Mouse (Mus musculus) MEL (cell line): Measurements from ENCODE around the gene Klk14. TPM values are rescaled to one million over a fixed set of nuclear protein-coding genes. Genes with fewer than 3 reads are reported as not detected.
A peak's percentile ranks its signal among the peaks of the same experiment; 100 is the strongest.

ENCODE experiments used
- DNase-seq: peaks from one replicate; pipeline ENCODE4 v3.0.0; 2011; ENCODE audit warnings: low read depth, low spot score
- H3K27ac ChIP-seq: 2 replicates; pipeline ENCODE4 v1.5.1; 2012; ENCODE audit warnings: low read depth, mild to moderate bottlenecking, control low read depth, low read length, moderate library complexity; ENCODE audit not compliant: control insufficient read depth
- H3K27me3 ChIP-seq, 2 experiments: fragments of 150-350 bp in 1 of 2; sonication (generic) in 1 of 2; 2 replicates each; pipeline ENCODE4 v1.6.1; 2012; ENCODE audit warnings: low read length in 2 of 2, mild to moderate bottlenecking in 2 of 2, improper control_type of control experiment in 1 of 2, moderate library complexity in 1 of 2; ENCODE audit not compliant: insufficient read depth in 2 of 2, control insufficient read depth in 1 of 2
- H3K36me3 ChIP-seq, 2 experiments: 2 replicates each; pipeline ENCODE4 v1.6.1; 2012 to 2014; ENCODE audit warnings: low read length in 2 of 2, improper control_type of control experiment in 1 of 2, inconsistent platforms in 1 of 2, mild to moderate bottlenecking in 1 of 2; ENCODE audit not compliant: insufficient read depth in 2 of 2, control insufficient read depth in 1 of 2
- H3K4me1 ChIP-seq, 2 experiments: fragments of 150-350 bp in 1 of 2; sonication (generic) in 1 of 2; 2 replicates each; pipeline ENCODE4 v1.6.1; 2012; ENCODE audit warnings: low read length in 2 of 2, improper control_type of control experiment in 1 of 2, mild to moderate bottlenecking in 1 of 2; ENCODE audit not compliant: insufficient read depth in 2 of 2, control insufficient read depth in 1 of 2
- H3K4me3 ChIP-seq, 2 experiments: fragments of 150-350 bp in 1 of 2; sonication (generic) in 1 of 2; 2 replicates each; pipeline ENCODE4 v1.5.1; 2012; ENCODE audit warnings: low read depth in 2 of 2, low read length in 2 of 2, mild to moderate bottlenecking in 2 of 2, moderate library complexity in 2 of 2, control low read depth in 1 of 2, improper control_type of control experiment in 1 of 2; ENCODE audit not compliant: control insufficient read depth in 1 of 2, insufficient read depth in 1 of 2
- H3K79me2 ChIP-seq: 2 replicates; pipeline ENCODE4 v1.6.1; 2012; ENCODE audit warnings: mild to moderate bottlenecking, low read length, moderate library complexity; ENCODE audit not compliant: control insufficient read depth, poor library complexity, insufficient read depth
- H3K9ac ChIP-seq: 2 replicates; pipeline ENCODE4 v1.6.1; 2012; ENCODE audit warnings: low read depth, mild to moderate bottlenecking, control low read depth, low read length, moderate library complexity; ENCODE audit not compliant: control insufficient read depth, poor library complexity, severe bottlenecking
- H3K9me3 ChIP-seq: fragments of 150-350 bp; sonication (generic); replicated peaks from 2 replicates; pipeline ENCODE4 v1.6.1; 2012; ENCODE audit warnings: mild to moderate bottlenecking, low read length, improper control_type of control experiment, moderate library complexity; ENCODE audit not compliant: insufficient read depth
- BHLHE40 ChIP-seq: IDR thresholded peaks from 2 replicates; pipeline ENCODE4 v1.6.1; 2012; ENCODE audit warnings: low read depth, mild to moderate bottlenecking, inconsistent platforms, low read length, improper control_type of control experiment, borderline replicate concordance
- CTCF ChIP-seq, 3 experiments: IDR thresholded peaks in 2 of 3; conservative IDR thresholded peaks in 1 of 3; 2 replicates each; pipeline ENCODE4 v1.5.1; 2011 to 2012; ENCODE audit warnings: low read length in 3 of 3, low read depth in 2 of 3, mild to moderate bottlenecking in 2 of 3, improper control_type of control experiment in 1 of 3, inconsistent platforms in 1 of 3, mixed read lengths in 1 of 3, moderate library complexity in 1 of 3; ENCODE audit not compliant: control insufficient read depth in 1 of 3, insufficient read depth in 1 of 3, poor library complexity in 1 of 3, severe bottlenecking in 1 of 3
- E2F4 ChIP-seq: IDR thresholded peaks from 2 replicates; pipeline ENCODE4 v1.6.1; 2011; ENCODE audit warnings: low read depth, low read length, improper control_type of control experiment, borderline replicate concordance
- ELF1 ChIP-seq: IDR thresholded peaks from 2 replicates; pipeline ENCODE4 v1.6.1; 2014; ENCODE audit warnings: low read depth, mild to moderate bottlenecking, inconsistent platforms, low read length, improper control_type of control experiment, moderate library complexity
- ETS1 ChIP-seq: IDR thresholded peaks from 2 replicates; pipeline ENCODE4 v1.6.1; 2012; ENCODE audit warnings: low read depth, mild to moderate bottlenecking, inconsistent platforms, low read length, improper control_type of control experiment, moderate library complexity
- GABPA ChIP-seq: IDR thresholded peaks from 2 replicates; pipeline ENCODE4 v1.6.1; 2012; ENCODE audit warnings: low read depth, mild to moderate bottlenecking, inconsistent platforms, low read length, improper control_type of control experiment, moderate library complexity
- GATA1 ChIP-seq: IDR thresholded peaks from 2 replicates; pipeline ENCODE4 v1.6.1; 2011; ENCODE audit warnings: low read depth, low read length, improper control_type of control experiment
- JUND ChIP-seq: IDR thresholded peaks from 2 replicates; pipeline ENCODE4 v1.6.1; 2011; ENCODE audit warnings: low read depth, mild to moderate bottlenecking, improper control_type of control experiment, low read length
- MAFK ChIP-seq: IDR thresholded peaks from 2 replicates; pipeline ENCODE4 v1.6.1; 2011; ENCODE audit warnings: low read depth, mild to moderate bottlenecking, low read length, improper control_type of control experiment, borderline replicate concordance
- MXI1 ChIP-seq: IDR thresholded peaks from 2 replicates; pipeline ENCODE4 v1.6.1; 2011; ENCODE audit warnings: mild to moderate bottlenecking, low read depth, low read length, improper control_type of control experiment
- MYB ChIP-seq: IDR thresholded peaks from 2 replicates; pipeline ENCODE4 v1.6.1; 2011; ENCODE audit warnings: mild to moderate bottlenecking, low read depth, low read length, improper control_type of control experiment
- MYC ChIP-seq: IDR thresholded peaks from 2 replicates; pipeline ENCODE4 v1.6.1; 2011; ENCODE audit warnings: low read depth, mild to moderate bottlenecking, low read length, improper control_type of control experiment, moderate library complexity
- POLR2A ChIP-seq, 2 experiments: IDR thresholded peaks; 2 replicates each; pipeline ENCODE4 v1.6.1; 2011 to 2012; ENCODE audit warnings: low read length in 2 of 2, mild to moderate bottlenecking in 2 of 2, control low read depth in 1 of 2, improper control_type of control experiment in 1 of 2, low read depth in 1 of 2, moderate library complexity in 1 of 2; ENCODE audit not compliant: control insufficient read depth in 1 of 2, insufficient read depth in 1 of 2, poor library complexity in 1 of 2
- POLR2AphosphoS2 ChIP-seq: IDR thresholded peaks from 2 replicates; pipeline ENCODE4 v1.6.1; 2011; ENCODE audit warnings: low read length, improper control_type of control experiment
- POLR2AphosphoS5 ChIP-seq: IDR thresholded peaks from 2 replicates; pipeline ENCODE4 v1.6.1; 2012; ENCODE audit warnings: low read depth, borderline replicate concordance, mild to moderate bottlenecking, inconsistent platforms, low read length, moderate library complexity, mixed read lengths
- RAD21 ChIP-seq: IDR thresholded peaks from 2 replicates; pipeline ENCODE4 v1.6.1; 2011; ENCODE audit warnings: mild to moderate bottlenecking, low read depth, low read length, improper control_type of control experiment
- RCOR1 ChIP-seq: IDR thresholded peaks from 2 replicates; pipeline ENCODE4 v1.6.1; 2012; ENCODE audit warnings: low read depth, mild to moderate bottlenecking, inconsistent platforms, low read length, improper control_type of control experiment
- SIN3A ChIP-seq: IDR thresholded peaks from 2 replicates; pipeline ENCODE4 v1.6.1; 2012; ENCODE audit warnings: low read length, improper control_type of control experiment, inconsistent platforms
- SMC3 ChIP-seq: IDR thresholded peaks from 2 replicates; pipeline ENCODE4 v1.6.1; 2011; ENCODE audit warnings: low read depth, low read length, improper control_type of control experiment
- TAL1 ChIP-seq: IDR thresholded peaks from 2 replicates; pipeline ENCODE4 v1.6.1; 2012; ENCODE audit warnings: mild to moderate bottlenecking, inconsistent platforms, low read length, moderate library complexity, mixed read lengths
- TCF12 ChIP-seq: IDR thresholded peaks from 2 replicates; pipeline ENCODE4 v1.6.1; 2014; ENCODE audit warnings: low read depth, mild to moderate bottlenecking, inconsistent platforms, low read length, improper control_type of control experiment, moderate library complexity
- ZC3H11A ChIP-seq: IDR thresholded peaks from 2 replicates; pipeline ENCODE4 v1.6.1; 2012; ENCODE audit warnings: low read depth, mild to moderate bottlenecking, inconsistent platforms, low read length, improper control_type of control experiment
- ZKSCAN1 ChIP-seq: IDR thresholded peaks from 2 replicates; pipeline ENCODE4 v1.6.1; 2012; ENCODE audit warnings: low read depth, mild to moderate bottlenecking, inconsistent platforms, low read length, improper control_type of control experiment, moderate library complexity
- ZMIZ1 ChIP-seq: IDR thresholded peaks from 2 replicates; pipeline ENCODE4 v1.6.1; 2012; ENCODE audit warnings: low read depth, mild to moderate bottlenecking, inconsistent platforms, low read length, improper control_type of control experiment, moderate library complexity
- polyA plus RNA-seq, 2 experiments: library from polyadenylated mRNA; stranded (reverse) in 1 of 2; unstranded in 1 of 2; fragments of >175 nt in 1 of 2; fragments of >200 nt in 1 of 2; gene quantifications; 2 replicates each; pipeline versions ENCODE4 v1.2.1 to v1.2.4; 2012; ENCODE audit warnings: low replicate concordance in 2 of 2, low read depth in 1 of 2; ENCODE audit not compliant: insufficient read length in 2 of 2, insufficient read depth in 1 of 2, missing spikeins in 1 of 2
- total RNA-seq: library from RNA; depleted of rRNA; stranded (reverse); fragments of 300-350 nt; gene quantifications from 2 replicates; pipeline ENCODE4 v1.2.3, GENCODE M21; 2012

The Klk14 gene
- total and polyA plus RNA-seq, 3 experiments, result 0.13 TPM; not detected in 2

GRCm38 (mm10) chr7:43678517-43678916 is 11.7 kb upstream of the Klk14 start:
- Histone ChIP-seq H3K9ac (no peak overlapping the region), H3K27me3 (no peaks in the 10 kb centered on the region), H3K27ac (no peak overlapping the region), H3K4me3 (no peak overlapping the region), H3K4me1 (no peaks in the 10 kb centered on the region), H3K9me3 (no peaks in the 10 kb centered on the region), H3K79me2 (peaks cover 5% of the 10 kb centered on the region; the same call in 1 of the 2 replicates), H3K36me3 (no peaks in the 10 kb centered on the region; a peak in 1 of 4 replicates)
- DNase-seq, result peak; percentile 58
- TF ChIP-seq CTCF (IDR thresholded peaks at IDR 0.05 in 2 of 3, conservative IDR thresholded peaks at IDR 0.05 in 1 of 3; ENCODE audit: control insufficient read depth in 1 of 3, insufficient read depth in 1 of 3, low read depth in 2 of 3, low read length in 3 of 3, poor library complexity in 1 of 3, severe bottlenecking in 1 of 3) (peak; percentile 55 to 76 (median 67)), SMC3 (peak; percentile 49), RAD21 (peak; percentile 14), GABPA (no peak), MYB (no peak)
- TF ChIP-seq, all 39 proteins: peak for 3

GRCm38 (mm10) chr7:43680960-43681359 is 9.3 kb upstream of the Klk14 start:
- no peak for TF ChIP-seq TCF12
- TF ChIP-seq RAD21, result peak; percentile 67
- TF ChIP-seq GATA1, result no peak
- no peak for TF ChIP-seq ZKSCAN1
- peak; percentile 59 to 73 (median 71) for TF ChIP-seq CTCF (IDR thresholded peaks at IDR 0.05 in 2 of 3, conservative IDR thresholded peaks at IDR 0.05 in 1 of 3; ENCODE audit: control insufficient read depth in 1 of 3, insufficient read depth in 1 of 3, low read depth in 2 of 3, low read length in 3 of 3, poor library complexity in 1 of 3, severe bottlenecking in 1 of 3)
- no peak for TF ChIP-seq RCOR1
- TF ChIP-seq TAL1, result no peak
- no peak for TF ChIP-seq POLR2A (IDR thresholded peaks at IDR 0.05; ENCODE audit: control insufficient read depth in 1 of 2, insufficient read depth in 1 of 2, low read depth in 1 of 2, low read length in 2 of 2, poor library complexity in 1 of 2)
- TF ChIP-seq ZMIZ1, result no peak
- TF ChIP-seq MXI1, result no peak
- TF ChIP-seq E2F4, result no peak
- TF ChIP-seq GABPA, result no peak
- no peak for TF ChIP-seq BHLHE40
- TF ChIP-seq SMC3, result peak; percentile 60
- TF ChIP-seq JUND, result no peak
- no peak for TF ChIP-seq SIN3A
- no peak for TF ChIP-seq MYC
- TF ChIP-seq POLR2AphosphoS2, result no peak
- no peak for TF ChIP-seq POLR2AphosphoS5
- peak; percentile 20; the same call in 1 of the 2 replicates for TF ChIP-seq ZC3H11A
- TF ChIP-seq MAFK, result no peak
- no peak for TF ChIP-seq ELF1
- no peak for TF ChIP-seq ETS1
- TF ChIP-seq, all 39 proteins: peak for 4
- DNase-seq, result peak; percentile 52
- Histone ChIP-seq H3K4me3 (no peak overlapping the region), H3K9me3 (no peaks in the 10 kb centered on the region), H3K27me3 (no peaks in the 10 kb centered on the region), H3K27ac (no peak overlapping the region), H3K79me2 (no peaks in the 10 kb centered on the region), H3K4me1 (no peaks in the 10 kb centered on the region), H3K36me3 (no peaks in the 10 kb centered on the region; a peak in 1 of 4 replicates), H3K9ac (no peak overlapping the region)
